Mouse (Mus musculus) forebrain, embryonic 13.5 days (tissue): Measurements from ENCODE around the gene Cntn6. TPM values are rescaled to one million over a fixed set of nuclear protein-coding genes. Genes with fewer than 3 reads are reported as not detected.

Experiments
- ATAC-seq: fragments of 200-750 bp; cut with Nextera tagmentation; 2 replicates; pipeline ENCODE4 v1.8.0; 2017
- H3K27ac ChIP-seq: fragments of 300-500 bp; sonication (generic); 2 replicates; pipeline ENCODE4 v1.5.1; 2015; ENCODE audit warnings: inconsistent platforms, mild to moderate bottlenecking, moderate library complexity
- H3K27me3 ChIP-seq: fragments of 300-500 bp; sonication (generic); 2 replicates; pipeline ENCODE4 v1.6.1; 2015; ENCODE audit warnings: mild to moderate bottlenecking, inconsistent platforms
- H3K36me3 ChIP-seq: fragments of 300-500 bp; sonication (generic); 2 replicates; pipeline ENCODE4 v1.6.1; 2015; ENCODE audit warnings: mild to moderate bottlenecking, inconsistent platforms; ENCODE audit not compliant: poor library complexity, severe bottlenecking
- H3K4me1 ChIP-seq: fragments of 300-500 bp; sonication (generic); 2 replicates; pipeline ENCODE4 v1.6.1; 2015; ENCODE audit warnings: inconsistent platforms
- H3K4me2 ChIP-seq: fragments of 300-500 bp; sonication (generic); 2 replicates; pipeline ENCODE4 v1.6.1; 2015; ENCODE audit warnings: inconsistent platforms, mild to moderate bottlenecking, moderate library complexity
- H3K4me3 ChIP-seq: fragments of 300-500 bp; sonication (generic); 2 replicates; pipeline ENCODE4 v1.5.1; 2015; ENCODE audit warnings: mild to moderate bottlenecking, inconsistent platforms
- H3K9ac ChIP-seq: fragments of 300-500 bp; sonication (generic); 2 replicates; pipeline ENCODE4 v1.6.1; 2015; ENCODE audit warnings: mild to moderate bottlenecking, inconsistent platforms
- H3K9me3 ChIP-seq: fragments of 300-500 bp; sonication (generic); replicated peaks from 2 replicates; pipeline ENCODE4 v1.6.1; 2016; ENCODE audit warnings: inconsistent platforms
- WGBS: fragments of 180-500 bp; shearing (Covaris S2); methylation state at CpG from one replicate; pipeline ENCODE4 v1.1.7; 2015; 5-methylcytosine and 5-hydroxymethylcytosine counted together
- polyA plus RNA-seq: library from polyadenylated mRNA; unstranded; fragments of >200 nt; fragmentation: Nextera tagmentation; extraction: Ambion mirVana; gene quantifications from 2 replicates; pipeline ENCODE4 v1.2.1, GENCODE M21; 2015

The Cntn6 gene
- polyA plus RNA-seq = 2.4 and 2.6 TPM in 2 replicates

DNA sequence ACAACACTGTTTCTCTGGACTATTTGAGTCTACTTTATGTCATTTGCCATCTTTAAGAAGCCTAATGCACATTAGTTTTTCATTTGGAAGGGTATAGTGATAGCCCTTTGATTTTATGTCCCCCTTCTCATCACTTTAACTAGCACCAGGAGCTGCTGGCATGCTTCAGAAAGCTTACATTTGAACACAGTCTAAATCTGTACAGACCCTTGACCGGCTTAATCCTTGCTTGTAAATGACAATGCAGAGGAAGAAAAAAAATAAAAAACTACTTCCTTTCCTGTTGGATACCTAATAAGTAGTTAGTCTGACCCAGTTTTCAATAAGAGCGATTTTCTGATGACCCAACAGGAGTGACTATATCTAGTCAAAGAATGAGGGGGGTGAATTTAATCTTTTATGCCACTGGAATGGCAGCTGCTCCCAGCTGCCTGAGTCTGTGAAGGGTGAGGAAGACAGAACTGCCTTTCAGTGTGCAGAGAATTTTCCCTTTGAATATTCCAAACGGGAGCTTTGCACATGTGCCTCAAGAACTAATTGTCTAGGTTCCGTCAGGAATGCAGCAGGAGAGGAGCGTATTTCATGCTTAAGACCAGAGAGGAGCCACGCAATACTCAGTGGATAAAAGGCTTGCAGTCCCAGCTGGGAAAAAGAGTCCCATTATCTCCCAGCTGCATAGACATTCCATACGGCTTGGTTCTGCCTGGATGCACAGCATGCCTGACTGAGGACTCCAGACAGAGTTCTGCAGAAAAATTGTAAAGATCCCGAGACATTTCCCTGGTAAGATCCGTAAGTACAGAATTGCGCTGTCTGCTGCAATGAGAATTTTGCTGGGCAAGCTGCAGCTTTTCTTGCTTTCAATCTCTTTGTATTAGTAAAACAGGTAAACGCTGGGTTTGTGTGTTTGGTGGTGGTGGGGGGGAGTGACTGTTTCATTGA lies at the start of gene Cntn6:
Gene Cntn6 (plus strand): TSS at position 301 of the 942 bp plus-strand sequence.
- no peaks in the 10 kb centered on the region for H3K9me3 ChIP-seq
- H3K36me3 ChIP-seq = no peaks in the 10 kb centered on the region
- H3K4me2 ChIP-seq = peak within 1 kb of the TSS; percentile 52
- H3K27ac ChIP-seq = peak within 1 kb of the TSS; percentile 60
- peaks cover 15% of the 10 kb centered on the region for H3K4me1 ChIP-seq
- H3K9ac ChIP-seq = peak within 1 kb of the TSS; percentile 47; the same call in 1 of the 2 replicates
- peak; percentile 92 for ATAC-seq
- no peaks in the 10 kb centered on the region for H3K27me3 ChIP-seq
- 5% methylated on average over 11 of the region's 11 CpGs for WGBS
- peak within 1 kb of the TSS; percentile 28 for H3K4me3 ChIP-seq

DNA sequence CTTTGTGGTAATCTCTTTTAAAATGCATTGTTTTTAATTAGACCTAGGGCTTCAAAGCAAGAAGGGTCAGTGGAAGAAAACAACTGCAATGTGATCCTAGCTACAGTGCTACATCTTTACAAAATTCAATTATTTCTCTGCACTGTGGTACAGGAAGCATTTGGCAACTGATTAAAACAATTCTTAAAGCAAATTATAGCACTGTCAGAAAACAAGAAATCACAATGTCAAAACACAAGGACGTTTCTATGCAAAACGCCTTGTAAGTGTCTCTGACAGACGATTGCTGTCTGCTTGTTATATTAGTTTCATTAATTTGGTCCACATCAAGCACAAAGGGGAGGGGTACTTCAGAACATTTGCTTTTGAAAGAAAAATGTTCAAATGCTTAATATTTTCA lies 48.9 kb upstream of the Cntn6 start:
- no peak overlapping the region for H3K4me3 ChIP-seq
- no peaks in the 10 kb centered on the region for H3K4me1 ChIP-seq
- H3K9ac ChIP-seq = no peak overlapping the region
- no peaks in the 10 kb centered on the region for H3K27me3 ChIP-seq
- no peaks in the 10 kb centered on the region for H3K36me3 ChIP-seq
- no peak overlapping the region for H3K4me2 ChIP-seq
- ATAC-seq = peak; percentile 53; the same call in 1 of the 2 replicates
- H3K27ac ChIP-seq = no peak overlapping the region
- no peaks in the 10 kb centered on the region for H3K9me3 ChIP-seq
- 57% methylated on average over 3 of the region's 3 CpGs for WGBS

DNA sequence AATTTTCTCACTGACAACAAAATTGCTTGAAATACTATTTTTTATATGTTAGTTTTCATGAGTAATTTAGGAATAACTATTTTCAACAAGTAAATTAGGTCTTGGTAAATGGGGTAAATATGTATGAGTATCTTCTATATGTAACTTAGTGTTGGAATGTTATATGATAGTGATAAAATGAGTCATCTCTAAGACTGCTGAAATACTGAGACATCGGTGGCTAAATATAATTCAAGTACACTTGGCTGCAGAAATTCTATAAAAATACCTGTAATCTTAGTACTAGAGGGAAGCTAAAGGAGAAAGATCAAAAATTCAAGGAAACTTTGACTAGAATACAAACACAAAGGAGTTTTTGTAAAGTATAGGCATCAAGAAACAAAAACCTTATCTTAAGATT lies 21.9 kb upstream of the Cntn6 start:
- H3K9ac ChIP-seq = no peak overlapping the region
- H3K4me3 ChIP-seq = no peak overlapping the region
- H3K9me3 ChIP-seq = no peaks in the 10 kb centered on the region
- no peak overlapping the region for H3K4me2 ChIP-seq
- H3K27ac ChIP-seq = no peak overlapping the region
- 94% methylated on average over 1 of the region's 1 CpGs for WGBS
- H3K27me3 ChIP-seq = no peaks in the 10 kb centered on the region
- no peak for ATAC-seq
- H3K4me1 ChIP-seq = no peaks in the 10 kb centered on the region
- no peaks in the 10 kb centered on the region for H3K36me3 ChIP-seq

DNA sequence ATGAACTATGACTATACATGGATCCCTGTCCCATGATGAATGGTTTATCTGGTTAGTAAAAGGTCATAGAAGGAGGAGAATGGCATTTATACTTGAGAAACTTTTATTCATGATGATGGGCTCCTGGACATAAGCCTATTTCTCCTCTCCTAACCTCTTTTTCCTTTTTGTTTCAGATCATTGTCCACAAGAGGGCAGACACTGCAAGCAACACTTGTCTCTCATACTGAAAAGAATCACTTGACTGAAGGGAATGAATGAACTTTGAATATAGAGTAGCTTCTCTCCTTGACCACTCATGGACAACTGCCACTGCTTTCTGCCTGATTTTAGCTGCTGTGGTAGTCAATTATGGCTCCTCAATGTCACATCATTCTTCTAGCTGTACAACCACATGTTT lies 13.3 kb upstream of the Cntn6 start:
- Histone ChIP-seq H3K27ac (no peak overlapping the region), H3K9me3 (no peaks in the 10 kb centered on the region), H3K9ac (no peak overlapping the region), H3K27me3 (no peaks in the 10 kb centered on the region), H3K4me3 (no peak overlapping the region), H3K36me3 (no peaks in the 10 kb centered on the region), H3K4me2 (no peak overlapping the region), H3K4me1 (no peaks in the 10 kb centered on the region)
- no peak for ATAC-seq

DNA sequence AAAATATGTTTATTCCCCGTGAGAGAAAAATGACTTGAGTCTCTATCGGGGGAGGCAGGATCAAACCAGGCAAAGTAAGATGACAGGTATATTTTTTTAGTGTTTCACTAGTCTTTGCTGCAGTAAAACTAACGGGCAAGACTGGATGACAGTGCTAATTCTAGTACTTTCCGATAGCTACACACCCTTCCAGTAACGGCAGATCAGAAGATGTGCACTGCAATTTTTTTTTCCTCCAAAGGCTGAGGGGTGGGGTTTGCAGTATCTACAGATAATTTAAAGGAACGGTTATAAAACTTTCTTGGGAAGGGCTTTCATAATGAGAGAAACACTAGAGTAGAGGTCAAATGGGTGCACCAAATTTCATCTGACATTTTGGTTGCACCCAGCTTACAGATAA lies 869 bp downstream of the Cntn6 start:
- peak; percentile 11; the same call in 1 of the 2 replicates for ATAC-seq
- H3K27ac ChIP-seq = no peak overlapping the region; the same call in 1 of the 2 replicates
- no peaks in the 10 kb centered on the region for H3K36me3 ChIP-seq
- peaks cover 15% of the 10 kb centered on the region for H3K4me1 ChIP-seq
- no peak overlapping the region for H3K9ac ChIP-seq
- WGBS = 29% methylated on average over 6 of the region's 6 CpGs
- peak overlapping the region; percentile 28 for H3K4me3 ChIP-seq
- H3K4me2 ChIP-seq = peak overlapping the region; percentile 52
- H3K9me3 ChIP-seq = no peaks in the 10 kb centered on the region
- H3K27me3 ChIP-seq = no peaks in the 10 kb centered on the region

DNA sequence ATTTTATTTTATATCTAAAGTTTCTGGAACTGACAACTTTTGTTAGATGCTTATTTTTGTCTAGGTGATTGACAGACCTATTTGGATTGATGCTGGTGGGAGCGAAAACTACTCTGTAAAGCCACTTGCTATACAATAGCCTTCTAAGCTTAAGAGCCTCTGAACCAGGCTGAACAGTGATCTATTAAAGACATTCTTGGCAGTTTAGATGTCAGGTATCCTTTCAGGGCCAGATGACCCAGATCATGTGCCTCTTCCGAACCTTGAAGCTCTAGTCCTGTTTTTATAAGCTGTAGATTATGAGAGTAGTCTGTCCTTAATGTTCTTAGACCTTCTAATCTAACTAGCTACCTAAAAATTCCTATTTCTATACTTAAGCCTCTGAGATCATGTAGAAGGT lies 3.2 kb downstream of the Cntn6 start:
- H3K4me2 ChIP-seq = no peak overlapping the region
- no peaks in the 10 kb centered on the region for H3K36me3 ChIP-seq
- H3K4me1 ChIP-seq = peaks cover 15% of the 10 kb centered on the region
- WGBS = 43% methylated on average over 2 of the region's 2 CpGs
- H3K9me3 ChIP-seq = no peaks in the 10 kb centered on the region
- H3K27ac ChIP-seq = no peak overlapping the region
- ATAC-seq = no peak
- no peak overlapping the region for H3K9ac ChIP-seq
- H3K27me3 ChIP-seq = no peaks in the 10 kb centered on the region
- no peak overlapping the region for H3K4me3 ChIP-seq

DNA sequence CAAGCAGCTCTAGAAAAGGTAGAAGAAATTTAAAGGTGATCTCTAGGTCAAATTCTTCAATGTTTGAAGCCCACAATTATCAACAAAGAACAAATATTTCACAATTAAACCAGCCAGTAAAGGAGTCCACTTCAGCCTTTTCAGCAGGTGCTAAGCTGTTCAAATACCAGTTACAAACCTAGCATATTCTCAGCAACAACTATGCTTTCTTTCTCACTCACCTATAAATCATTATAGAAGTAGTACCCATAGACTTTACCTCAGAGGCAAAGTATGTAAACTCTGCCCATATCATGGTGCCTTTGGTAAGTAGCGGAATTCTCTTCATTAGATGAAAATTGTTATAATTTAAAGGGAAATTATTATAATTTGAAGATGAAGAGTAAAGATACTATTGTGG lies 71.4 kb downstream of the Cntn6 start:
- ATAC-seq = no peak
- Histone ChIP-seq H3K27me3 (no peaks in the 10 kb centered on the region), H3K27ac (no peak overlapping the region), H3K4me3 (no peak overlapping the region), H3K9ac (no peak overlapping the region), H3K36me3 (no peaks in the 10 kb centered on the region), H3K4me1 (no peaks in the 10 kb centered on the region), H3K9me3 (no peaks in the 10 kb centered on the region), H3K4me2 (no peak overlapping the region)
- 98% methylated on average over 1 of the region's 1 CpGs for WGBS

DNA sequence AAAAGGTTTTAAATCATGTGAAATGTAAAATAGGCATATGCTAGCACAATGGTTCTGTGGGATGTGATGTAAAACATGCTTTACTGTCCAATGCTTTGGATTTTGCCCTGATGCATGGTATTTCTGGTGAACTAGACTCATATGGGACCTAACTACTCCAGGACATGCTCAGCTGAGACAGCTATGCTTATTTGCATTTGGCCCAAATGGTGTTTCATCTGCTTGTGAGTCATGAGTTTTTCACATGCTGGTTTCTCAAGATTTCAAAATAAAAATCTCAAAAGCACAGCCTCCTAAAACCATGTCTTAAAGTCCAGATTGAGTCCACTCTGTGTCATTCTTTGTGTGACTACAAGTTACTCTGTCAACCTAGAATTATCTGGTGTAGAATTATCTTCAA lies 77.0 kb downstream of the Cntn6 start:
- no peak overlapping the region for H3K9ac ChIP-seq
- no peak overlapping the region for H3K4me3 ChIP-seq
- no peaks in the 10 kb centered on the region for H3K36me3 ChIP-seq
- no peaks in the 10 kb centered on the region for H3K27me3 ChIP-seq
- no peaks in the 10 kb centered on the region for H3K9me3 ChIP-seq
- H3K4me2 ChIP-seq = no peak overlapping the region
- no peaks in the 10 kb centered on the region for H3K4me1 ChIP-seq
- ATAC-seq = no peak
- H3K27ac ChIP-seq = no peak overlapping the region

DNA sequence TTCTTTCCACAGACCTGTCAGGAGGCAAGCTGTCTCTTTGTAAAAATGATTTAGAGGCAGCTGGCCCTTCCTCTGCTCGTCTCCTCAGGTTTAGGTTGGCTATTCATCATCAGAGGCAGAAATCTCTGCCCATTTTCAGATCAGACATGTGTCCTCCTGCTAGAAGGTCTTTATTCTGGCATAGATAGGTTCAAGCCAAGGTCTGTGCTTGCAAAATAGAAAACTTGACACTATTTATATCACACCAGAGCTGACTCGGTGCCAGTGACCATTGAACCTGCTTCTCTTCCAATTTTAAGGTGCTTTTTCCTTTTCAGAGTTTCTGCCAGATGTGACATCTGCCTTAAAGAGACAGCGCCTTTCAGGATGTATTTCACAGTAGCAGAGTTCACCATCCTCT lies 95.4 kb downstream of the Cntn6 start:
- Histone ChIP-seq H3K27ac (no peak overlapping the region), H3K9ac (no peak overlapping the region), H3K27me3 (no peaks in the 10 kb centered on the region), H3K4me1 (no peaks in the 10 kb centered on the region), H3K36me3 (no peaks in the 10 kb centered on the region), H3K9me3 (no peaks in the 10 kb centered on the region), H3K4me2 (no peak overlapping the region), H3K4me3 (no peak overlapping the region)
- WGBS = 65% methylated on average over 3 of the region's 3 CpGs
- ATAC-seq = no peak

DNA sequence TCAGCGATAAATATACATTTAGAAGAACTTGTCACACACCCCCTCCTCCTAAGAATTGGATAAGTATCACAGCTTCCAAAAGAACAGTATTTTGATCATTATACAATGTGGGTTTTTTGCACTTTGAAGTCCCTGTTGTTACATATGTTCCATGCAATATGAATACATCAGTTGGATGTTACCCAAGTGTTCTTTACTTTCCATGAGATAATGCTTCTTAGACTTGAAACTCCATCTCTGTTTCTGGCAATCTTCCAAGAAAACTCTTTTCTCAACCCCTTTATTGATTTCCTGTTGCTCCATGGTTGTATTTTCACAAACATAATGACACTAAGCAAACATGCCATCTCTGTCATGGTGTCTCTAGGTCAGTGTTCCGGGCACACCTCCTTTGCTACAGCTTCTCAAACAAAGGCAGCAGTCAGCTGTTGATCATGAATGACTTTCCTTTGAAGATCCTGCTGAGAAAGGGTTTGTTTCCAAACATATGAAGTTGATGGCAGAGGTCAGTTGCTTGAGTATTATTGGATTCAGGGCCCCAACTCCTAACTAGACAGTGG lies 108.3 kb downstream of the Cntn6 start:
- Histone ChIP-seq H3K27ac (no peak overlapping the region), H3K9me3 (no peaks in the 10 kb centered on the region), H3K4me2 (no peak overlapping the region), H3K36me3 (no peaks in the 10 kb centered on the region), H3K4me3 (no peak overlapping the region), H3K9ac (no peak overlapping the region), H3K4me1 (peaks cover 10% of the 10 kb centered on the region), H3K27me3 (no peaks in the 10 kb centered on the region)
- WGBS = 73% methylated on average over 2 of the region's 2 CpGs
- no peak for ATAC-seq

DNA sequence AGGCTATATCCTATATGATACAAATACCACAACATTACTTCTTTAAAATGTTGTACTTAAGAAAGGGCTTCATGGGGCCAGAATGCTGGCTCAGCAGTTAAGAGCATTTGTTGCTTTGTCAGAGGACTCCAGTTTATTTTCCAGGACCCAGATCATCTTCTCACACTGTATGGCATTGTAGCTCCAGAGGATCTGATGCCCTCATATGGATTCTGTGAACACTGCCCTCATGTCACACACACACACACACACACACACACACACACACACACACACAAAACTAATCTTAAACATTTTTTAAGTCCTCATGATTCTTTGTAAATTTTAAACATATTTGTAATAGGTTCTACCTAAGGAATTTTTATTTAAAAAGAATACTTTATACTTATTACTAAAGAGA lies 110.3 kb downstream of the Cntn6 start:
- Histone ChIP-seq H3K27me3 (no peaks in the 10 kb centered on the region), H3K4me1 (peaks cover 10% of the 10 kb centered on the region), H3K36me3 (no peaks in the 10 kb centered on the region), H3K4me2 (no peak overlapping the region), H3K9ac (no peak overlapping the region), H3K9me3 (no peaks in the 10 kb centered on the region), H3K4me3 (no peak overlapping the region), H3K27ac (no peak overlapping the region)
- ATAC-seq = no peak

DNA sequence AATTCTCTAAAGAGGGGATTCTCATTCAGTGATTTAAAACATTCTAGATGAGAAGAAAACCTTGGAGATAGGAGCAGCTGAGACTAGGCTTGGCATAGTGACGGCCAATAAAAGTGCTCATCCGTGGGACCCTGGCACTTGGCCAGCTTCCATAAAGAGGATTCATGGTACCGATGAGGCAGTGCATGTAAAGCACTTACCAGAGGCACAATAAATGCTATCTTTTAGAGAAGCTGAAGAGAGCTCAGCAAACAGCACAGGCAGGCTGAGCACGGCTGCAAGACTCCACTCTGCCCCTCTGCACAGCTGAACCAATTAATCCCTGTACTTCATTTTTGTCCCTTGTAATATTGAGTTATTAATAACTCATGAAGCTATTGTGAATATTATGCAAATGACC lies 110.8 kb downstream of the Cntn6 start:
- no peak overlapping the region for H3K9ac ChIP-seq
- no peak overlapping the region for H3K4me3 ChIP-seq
- ATAC-seq = peak; percentile 69
- no peaks in the 10 kb centered on the region for H3K27me3 ChIP-seq
- H3K4me1 ChIP-seq = peaks cover 10% of the 10 kb centered on the region
- 33% methylated on average over 4 of the region's 4 CpGs for WGBS
- H3K27ac ChIP-seq = no peak overlapping the region
- no peaks in the 10 kb centered on the region for H3K36me3 ChIP-seq
- no peak overlapping the region for H3K4me2 ChIP-seq
- no peaks in the 10 kb centered on the region for H3K9me3 ChIP-seq
